Mouse (Mus musculus) hindbrain, embryonic 10.5 days (tissue): ENCODE results near the gene A730009L09Rik. TPM values are rescaled to one million over a fixed set of nuclear protein-coding genes. Genes with fewer than 3 reads are reported as not detected.

Experiments
- DNase-seq: peaks from one replicate; pipeline ENCODE4 v3.0.0-alpha.2; 2017; ENCODE audit warnings: low spot score
- H3K27ac ChIP-seq: fragments of 300-500 bp; sonication (generic); 2 replicates; pipeline ENCODE4 v1.5.1; 2016; ENCODE audit warnings: mild to moderate bottlenecking, moderate library complexity
- H3K27me3 ChIP-seq: fragments of 300-500 bp; sonication (generic); 2 replicates; pipeline ENCODE4 v1.6.1; 2016; ENCODE audit warnings: mild to moderate bottlenecking; ENCODE audit not compliant: poor library complexity, insufficient read depth, severe bottlenecking
- H3K36me3 ChIP-seq: fragments of 300-500 bp; sonication (generic); 2 replicates; pipeline ENCODE4 v1.6.1; 2016; ENCODE audit warnings: mild to moderate bottlenecking, moderate library complexity
- H3K4me1 ChIP-seq: fragments of 300-500 bp; sonication (generic); replicated peaks from 2 replicates; pipeline ENCODE4 v1.6.1; 2016; ENCODE audit warnings: mild to moderate bottlenecking
- H3K4me3 ChIP-seq: fragments of 300-500 bp; sonication (generic); 2 replicates; pipeline ENCODE4 v1.5.1; 2016; ENCODE audit warnings: mild to moderate bottlenecking, moderate library complexity
- H3K9me3 ChIP-seq: fragments of 300-500 bp; sonication (generic); 2 replicates; pipeline ENCODE4 v1.6.1; 2016; ENCODE audit warnings: mild to moderate bottlenecking, moderate library complexity
- WGBS: fragments of 180-500 bp; shearing (Covaris S2); methylation state at CpG from one replicate; pipeline ENCODE4 v1.1.7; 2016; 5-methylcytosine and 5-hydroxymethylcytosine counted together
- polyA plus RNA-seq: library from polyadenylated mRNA; unstranded; fragments of >200 nt; fragmentation: Nextera tagmentation; extraction: Ambion mirVana; gene quantifications from 2 replicates; pipeline ENCODE4 v1.2.1, GENCODE M21; 2016

Gene A730009L09Rik
- polyA plus RNA-seq, 1 experiment from 2014 or later, result not detected

GRCm38 (mm10) chr16:84521975-84522635, 7.2 kb downstream of the A730009L09Rik start:
- Histone ChIP-seq H3K36me3 (no peaks in the 10 kb centered on the region), H3K9me3 (no peaks in the 10 kb centered on the region), H3K4me1 (no peaks in the 10 kb centered on the region), H3K27ac (no peak overlapping the region), H3K27me3 (no peaks in the 10 kb centered on the region), H3K4me3 (no peak overlapping the region)
- DNase-seq, result no peak
- WGBS, result 92% methylated on average over 11 of the region's 11 CpGs

GRCm38 (mm10) chr16:84523061-84523460, 8.1 kb downstream of the A730009L09Rik start:
- Histone ChIP-seq H3K4me1 (no peaks in the 10 kb centered on the region), H3K36me3 (no peaks in the 10 kb centered on the region), H3K4me3 (no peak overlapping the region), H3K9me3 (no peaks in the 10 kb centered on the region), H3K27ac (no peak overlapping the region), H3K27me3 (no peaks in the 10 kb centered on the region)
- DNase-seq, result no peak
- WGBS, result 76% methylated on average over 5 of the region's 5 CpGs

- H3K27me3 ChIP-seq, result no peaks in the 10 kb centered on the region
- 65% methylated on average over 11 of the region's 11 CpGs for WGBS
- peak; percentile 25 for DNase-seq
- H3K9me3 ChIP-seq, result no peaks in the 10 kb centered on the region
- no peaks in the 10 kb centered on the region for H3K36me3 ChIP-seq
- H3K4me3 ChIP-seq, result no peak overlapping the region
- no peaks in the 10 kb centered on the region for H3K4me1 ChIP-seq
- no peak overlapping the region for H3K27ac ChIP-seq
Observed at GRCm38 (mm10) chr16:84527375-84527774, 12.5 kb downstream of the A730009L09Rik start.

GRCm38 (mm10) chr16:84532803-84533202, 17.9 kb downstream of the A730009L09Rik start:
- Histone ChIP-seq H3K27me3 (no peaks in the 10 kb centered on the region), H3K36me3 (no peaks in the 10 kb centered on the region), H3K4me1 (no peaks in the 10 kb centered on the region), H3K27ac (no peak overlapping the region), H3K9me3 (no peaks in the 10 kb centered on the region), H3K4me3 (no peak overlapping the region)
- WGBS, result 92% methylated on average over 3 of the region's 3 CpGs
- DNase-seq, result no peak

- no peaks in the 10 kb centered on the region for H3K9me3 ChIP-seq
- H3K4me1 ChIP-seq, result no peaks in the 10 kb centered on the region
- no peak overlapping the region for H3K4me3 ChIP-seq
- no peaks in the 10 kb centered on the region for H3K27me3 ChIP-seq
- WGBS, result 92% methylated on average over 4 of the region's 4 CpGs
- no peaks in the 10 kb centered on the region for H3K36me3 ChIP-seq
- H3K27ac ChIP-seq, result no peak overlapping the region
- no peak for DNase-seq
Observed at GRCm38 (mm10) chr16:84546059-84546458, 31.1 kb downstream of the A730009L09Rik start.

GRCm38 (mm10) chr16:84549122-84549521, 34.2 kb downstream of the A730009L09Rik start:
- 51% methylated on average over 9 of the region's 9 CpGs for WGBS
- DNase-seq, result no peak
- Histone ChIP-seq H3K27ac (no peak overlapping the region), H3K4me1 (no peaks in the 10 kb centered on the region), H3K27me3 (no peaks in the 10 kb centered on the region), H3K9me3 (no peaks in the 10 kb centered on the region), H3K36me3 (no peaks in the 10 kb centered on the region), H3K4me3 (no peak overlapping the region)

GRCm38 (mm10) chr16:84550445-84550844, 35.5 kb downstream of the A730009L09Rik start:
- Histone ChIP-seq H3K4me1 (0 out of 2 replicates have a peak, but pooled peaks cover 7% of the 10 kb centered on the region), H3K36me3 (no peaks in the 10 kb centered on the region), H3K9me3 (no peaks in the 10 kb centered on the region), H3K27me3 (no peaks in the 10 kb centered on the region), H3K4me3 (no peak overlapping the region), H3K27ac (no peak overlapping the region)
- 79% methylated on average over 5 of the region's 5 CpGs for WGBS
- DNase-seq, result no peak

GRCm38 (mm10) chr16:84553981-84554380, 39.1 kb downstream of the A730009L09Rik start:
- H3K4me3 ChIP-seq, result no peak overlapping the region
- no peaks in the 10 kb centered on the region for H3K9me3 ChIP-seq
- H3K4me1 ChIP-seq, result peaks cover 9% of the 10 kb centered on the region; the same call in 1 of the 2 replicates
- no peaks in the 10 kb centered on the region for H3K27me3 ChIP-seq
- DNase-seq, result no peak
- WGBS, result 88% methylated on average over 13 of the region's 13 CpGs
- no peaks in the 10 kb centered on the region for H3K36me3 ChIP-seq
- H3K27ac ChIP-seq, result no peak overlapping the region

- WGBS, result 55% methylated on average over 20 of the region's 20 CpGs
- Histone ChIP-seq H3K4me3 (no peak overlapping the region), H3K9me3 (no peaks in the 10 kb centered on the region), H3K36me3 (no peaks in the 10 kb centered on the region), H3K4me1 (peaks cover 9% of the 10 kb centered on the region; the same call in 1 of the 2 replicates), H3K27ac (no peak overlapping the region), H3K27me3 (no peaks in the 10 kb centered on the region)
- no peak for DNase-seq
Observed at GRCm38 (mm10) chr16:84558113-84558917, 43.4 kb downstream of the A730009L09Rik start.

GRCm38 (mm10) chr16:84559569-84560278, 44.8 kb downstream of the A730009L09Rik start:
- Histone ChIP-seq H3K9me3 (no peaks in the 10 kb centered on the region), H3K36me3 (no peaks in the 10 kb centered on the region), H3K27me3 (no peaks in the 10 kb centered on the region), H3K4me1 (peaks cover 9% of the 10 kb centered on the region; the same call in 1 of the 2 replicates), H3K27ac (no peak overlapping the region), H3K4me3 (no peak overlapping the region)
- DNase-seq, result no peak
- 22% methylated on average over 9 of the region's 9 CpGs for WGBS

GRCm38 (mm10) chr16:84560279-84560602, 45.3 kb downstream of the A730009L09Rik start:
- Histone ChIP-seq H3K36me3 (no peaks in the 10 kb centered on the region), H3K27me3 (no peaks in the 10 kb centered on the region), H3K9me3 (no peaks in the 10 kb centered on the region), H3K27ac (no peak overlapping the region), H3K4me3 (no peak overlapping the region), H3K4me1 (peaks cover 4% of the 10 kb centered on the region; the same call in 1 of the 2 replicates)
- 37% methylated on average over 7 of the region's 7 CpGs for WGBS
- no peak for DNase-seq
